Mouse (Mus musculus): ENCODE data around the gene Ttc30a2.

DNA sequence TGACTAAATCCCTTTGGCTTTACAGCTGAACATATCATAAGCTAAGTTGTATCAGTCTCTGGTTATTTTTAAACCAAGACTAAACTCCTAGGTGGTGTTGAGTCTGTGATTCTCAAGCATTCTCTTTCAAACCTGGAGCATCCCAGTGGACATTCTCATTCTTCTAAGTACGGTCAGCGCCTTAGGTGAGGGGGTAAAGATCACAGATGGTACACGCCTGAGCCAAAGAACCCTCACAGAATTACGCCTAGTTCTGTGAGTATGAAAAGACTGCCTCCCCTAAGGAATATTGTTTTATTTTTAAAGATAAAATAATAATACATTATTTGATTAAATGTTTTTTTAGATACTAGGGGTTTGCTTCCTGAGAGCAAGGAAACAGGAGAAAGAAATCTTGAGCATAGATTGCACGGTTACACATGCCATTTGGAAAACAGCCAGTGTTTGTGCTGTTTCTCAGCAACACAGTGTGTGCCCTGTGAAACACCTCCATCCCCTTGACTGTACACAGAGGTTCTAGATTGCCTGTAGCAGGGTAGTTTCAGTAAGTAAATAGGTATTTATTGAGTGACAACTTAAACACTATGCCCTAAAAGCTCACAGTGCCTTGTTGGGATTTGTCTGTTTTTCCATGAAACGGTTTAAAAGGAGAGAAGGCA is 48.1 kb downstream of the Ttc30a2 start:
- TF ChIP-seq POLR2A (IDR thresholded peaks at IDR 0.05; ENCODE audit: extremely low read depth, insufficient read depth, low read length) (no peak), CTCF (IDR thresholded peaks at IDR 0.05; ENCODE audit: low read depth, low read length) (no peak)

Measured in liver, adult 2 months (tissue).